Mouse (Mus musculus) frontal cortex, postnatal 36 days (tissue): ENCODE results near the gene Elmo2.
A peak's percentile ranks its signal among the peaks of the same experiment; 100 is the strongest.

Experiments
- DNase-seq, 2 experiments: peaks; one replicate each; pipeline ENCODE4 v3.0.0; 2022; ENCODE audit warnings: low spot score in 2 of 2

Elmo2 gene

DNA sequence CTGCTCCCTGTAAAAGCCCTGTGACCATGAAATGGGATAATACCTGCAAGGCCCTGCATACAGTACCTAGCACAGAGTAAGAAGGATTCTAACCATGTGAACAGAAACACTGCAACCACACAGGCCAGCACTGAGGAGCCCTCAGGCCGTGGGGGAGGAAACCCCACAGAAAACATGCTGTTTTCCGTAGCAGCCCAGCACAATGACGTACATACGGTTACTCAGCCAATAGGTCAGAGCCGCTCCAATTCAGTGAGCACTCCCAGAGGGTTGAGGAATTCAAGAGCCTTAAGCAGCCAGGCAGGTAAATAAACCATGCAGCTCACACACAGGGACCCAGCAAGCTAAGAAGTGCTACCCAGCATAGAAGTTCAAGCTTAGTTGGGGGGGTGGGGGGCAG lies 2.4 kb downstream of the Elmo2 start:
- no peak for DNase-seq

DNA sequence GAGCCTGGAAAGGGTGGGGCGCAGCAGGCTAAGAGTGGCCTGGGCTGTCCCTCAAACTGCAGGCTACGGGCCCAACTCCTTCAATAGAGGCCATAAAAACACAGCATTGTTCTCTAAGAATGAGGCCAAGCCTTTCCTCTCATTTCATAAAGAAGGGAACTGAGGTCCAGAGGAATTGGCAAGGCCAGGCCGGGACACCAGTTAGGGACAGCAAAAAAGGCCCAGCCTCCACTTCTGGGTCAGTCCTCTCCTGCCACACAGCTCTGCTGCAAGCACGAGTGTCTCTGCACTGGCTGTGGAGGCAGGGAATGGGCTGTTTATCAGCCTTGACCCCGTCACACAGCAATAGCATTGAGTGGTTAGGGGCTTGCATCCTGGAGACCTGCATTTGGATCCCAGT lies 2.8 kb downstream of the Elmo2 start:
- DNase-seq, result peak in 1 of 2 experiments; percentile 32

DNA sequence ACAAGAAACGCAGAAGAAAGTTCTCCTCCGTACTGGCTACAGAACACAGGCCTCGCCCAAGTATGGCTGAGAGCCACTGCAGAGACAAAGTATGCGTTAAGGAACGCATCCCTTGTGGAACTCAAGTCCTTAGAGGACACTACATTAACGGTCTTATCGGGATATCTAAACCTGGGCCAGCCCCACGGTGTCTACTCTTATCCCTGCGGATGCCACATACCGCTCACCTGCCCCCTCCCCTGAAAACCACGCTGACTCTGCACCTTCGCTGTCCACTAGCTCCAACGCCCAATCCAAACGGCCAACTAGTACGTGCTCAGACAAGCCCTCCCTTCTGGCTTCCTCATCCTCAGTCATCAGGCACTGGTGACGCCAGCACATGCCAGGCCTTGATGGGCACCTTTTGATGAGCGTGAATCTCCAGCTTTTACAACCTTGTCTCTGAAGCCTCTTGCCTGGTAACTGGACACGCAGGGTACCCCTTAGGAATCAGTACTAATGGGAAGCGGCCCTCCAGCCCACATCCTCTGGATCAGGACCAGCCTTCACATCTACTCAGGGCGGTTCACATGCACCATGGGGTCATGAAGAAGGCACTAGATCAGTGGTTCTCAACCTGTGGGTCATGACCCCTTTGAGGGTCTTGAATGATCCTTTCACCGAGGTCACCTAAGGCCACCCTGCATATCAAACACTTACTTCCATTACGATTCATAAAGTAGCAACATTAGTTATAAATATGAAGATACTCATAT lies 4.1 kb downstream of the Elmo2 start:
- DNase-seq, result no peak

DNA sequence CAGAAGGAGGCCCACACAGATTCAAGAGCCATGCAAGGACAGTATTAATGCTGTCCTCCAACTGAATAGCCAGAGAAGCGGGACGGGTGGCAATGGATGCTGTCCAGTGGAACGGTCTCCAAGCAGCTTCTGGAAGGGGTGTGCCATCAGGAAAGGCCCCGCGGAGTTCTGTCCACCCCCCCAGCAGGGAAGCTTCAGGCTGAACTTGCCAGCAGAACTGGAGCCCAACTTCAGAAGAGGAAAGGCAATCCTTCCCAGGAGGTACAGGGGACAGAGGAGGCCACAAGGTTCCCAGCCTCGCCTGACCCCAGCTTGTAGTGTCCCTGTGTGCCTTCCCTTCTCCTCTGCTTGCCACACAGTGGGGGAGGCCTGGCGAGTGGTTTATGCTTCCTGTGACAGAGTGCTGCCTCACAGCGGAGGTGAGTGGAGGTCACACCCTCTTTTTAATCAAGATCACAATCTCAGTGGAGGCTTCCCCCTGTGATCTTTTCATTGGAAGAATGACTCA lies 4.8 kb downstream of the Elmo2 start:
- DNase-seq, result peak in 1 of 2 experiments; percentile 35

DNA sequence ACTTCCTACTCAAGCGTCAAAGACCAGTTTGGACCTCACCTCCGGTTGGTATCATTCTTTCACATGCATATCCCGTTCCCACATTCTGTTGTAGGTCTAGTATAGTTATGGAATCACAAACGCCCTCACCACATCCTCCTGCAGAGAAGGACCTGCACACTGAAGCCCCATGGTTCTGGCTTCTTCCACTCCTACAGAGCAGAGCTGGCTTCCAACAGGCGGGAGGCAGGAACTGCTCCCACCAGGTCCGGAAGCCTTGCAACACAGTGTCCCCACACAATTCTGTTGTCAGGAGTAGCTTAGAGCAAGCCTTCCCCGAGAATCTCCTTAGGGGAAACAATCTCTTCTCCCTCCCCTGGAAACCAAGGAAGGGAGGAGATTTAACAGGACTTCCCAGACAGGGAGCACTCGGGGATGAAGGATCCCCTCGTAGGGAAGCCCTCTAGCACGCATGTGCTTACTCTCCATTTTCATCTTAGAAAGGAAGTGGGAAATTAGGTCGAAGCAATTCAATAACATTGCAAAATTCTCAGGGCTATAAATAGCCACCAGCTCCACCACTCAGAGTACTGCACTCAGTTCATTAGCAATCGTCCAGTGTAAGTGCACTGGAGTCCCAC lies 5.6 kb downstream of the Elmo2 start:
- peak in 1 of 2 experiments; percentile 61 for DNase-seq

DNA sequence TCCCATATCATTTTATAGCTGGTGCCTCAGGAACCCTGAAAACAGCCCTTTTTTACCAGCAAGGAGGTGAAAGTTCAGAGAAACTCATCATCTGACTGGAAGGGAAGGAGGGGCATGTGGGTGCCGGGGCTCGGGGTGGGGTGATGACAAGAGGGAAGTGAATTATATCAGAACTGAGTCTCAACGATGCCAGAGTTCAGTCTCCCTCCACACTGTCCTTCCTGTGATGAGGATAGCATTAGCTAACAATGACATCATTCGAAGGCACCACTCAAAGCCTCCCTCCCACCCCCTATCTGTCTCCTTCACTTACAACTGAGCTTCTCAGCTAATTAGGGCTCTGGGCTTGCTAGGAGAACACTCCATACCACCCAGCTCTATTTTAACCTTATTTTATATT lies 6.8 kb downstream of the Elmo2 start:
- DNase-seq, result no peak

DNA sequence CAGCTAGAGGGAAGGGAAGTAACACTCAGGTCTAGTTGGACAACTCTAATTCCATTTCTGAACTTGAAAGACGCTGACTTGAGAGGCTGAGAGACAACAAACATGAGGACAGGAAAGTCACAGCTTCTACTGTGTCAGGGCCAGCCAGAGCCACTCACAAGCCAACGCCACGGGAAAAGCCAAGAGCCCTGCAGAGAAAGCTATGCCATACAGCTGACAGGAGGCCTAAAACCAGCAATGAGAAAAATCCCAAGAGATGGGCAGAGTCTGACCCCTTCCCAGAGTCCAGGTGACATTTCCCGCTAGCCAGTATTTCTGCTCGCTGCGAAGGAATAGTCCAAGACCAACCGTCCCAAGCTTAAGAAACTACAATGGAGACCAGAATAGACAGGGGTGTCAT lies 7.3 kb downstream of the Elmo2 start:
- no peak for DNase-seq

DNA sequence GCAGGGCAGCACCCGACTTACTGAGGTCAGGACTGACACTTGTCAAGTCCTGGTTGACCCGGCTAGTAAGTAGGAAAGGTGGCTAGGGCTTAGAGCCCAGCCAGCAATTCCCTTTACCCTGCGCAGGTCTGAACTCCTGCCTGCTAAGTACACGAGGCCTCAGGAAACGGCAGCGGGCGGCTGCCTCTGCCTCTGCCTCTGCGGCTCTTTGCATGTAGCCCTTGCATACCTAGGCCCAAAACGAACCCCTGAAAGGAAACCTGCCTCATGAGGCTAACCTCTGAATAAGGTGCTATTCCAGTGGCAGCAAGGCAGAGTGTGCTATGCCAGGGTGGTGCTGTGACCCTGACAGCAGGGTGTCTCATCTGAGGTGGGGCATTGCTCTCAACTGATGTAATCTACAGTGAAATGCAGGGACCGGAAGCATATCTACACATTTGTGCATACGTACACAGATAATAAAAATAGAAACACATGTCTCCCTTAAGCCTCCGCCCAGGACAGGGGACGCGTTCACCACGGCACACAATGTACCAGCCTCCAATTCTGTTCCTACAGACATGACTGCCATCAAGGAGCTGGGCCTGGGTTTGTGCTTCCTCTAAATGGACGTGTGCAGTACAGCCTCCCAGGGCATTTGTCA lies 8.5 kb downstream of the Elmo2 start:
- no peak for DNase-seq

DNA sequence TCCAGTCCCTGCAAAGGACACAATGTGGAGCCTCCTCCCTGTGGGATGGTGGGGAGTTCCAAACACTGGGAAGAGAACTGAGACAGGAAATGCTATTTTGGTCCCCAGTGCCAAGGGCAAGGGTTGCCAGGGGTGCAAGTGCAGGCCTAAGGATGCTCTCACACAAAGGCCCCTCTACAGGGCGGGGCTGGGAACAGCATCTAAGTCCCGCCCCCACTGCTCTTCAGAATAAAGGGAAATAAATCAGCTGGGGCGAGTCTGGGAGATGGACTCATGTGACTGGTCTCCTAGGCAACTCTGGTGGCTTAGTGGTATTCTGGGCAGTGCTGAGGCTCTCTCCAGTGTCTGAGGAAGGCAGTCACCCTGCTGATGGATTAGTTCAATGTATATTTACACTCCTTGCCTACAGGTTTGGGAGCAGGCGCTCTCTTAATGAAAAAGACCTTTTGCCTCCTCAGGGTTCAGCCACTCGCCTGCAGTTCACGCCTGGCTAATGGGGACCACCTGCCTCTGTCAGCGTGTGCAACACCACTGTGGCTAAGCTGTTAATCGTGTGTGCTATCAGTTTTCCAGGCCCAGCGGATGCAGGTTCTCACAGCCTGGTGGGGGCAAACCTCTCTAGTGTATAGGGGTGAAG lies 9.3 kb downstream of the Elmo2 start:
- peak; percentile 70 to 82 for DNase-seq

DNA sequence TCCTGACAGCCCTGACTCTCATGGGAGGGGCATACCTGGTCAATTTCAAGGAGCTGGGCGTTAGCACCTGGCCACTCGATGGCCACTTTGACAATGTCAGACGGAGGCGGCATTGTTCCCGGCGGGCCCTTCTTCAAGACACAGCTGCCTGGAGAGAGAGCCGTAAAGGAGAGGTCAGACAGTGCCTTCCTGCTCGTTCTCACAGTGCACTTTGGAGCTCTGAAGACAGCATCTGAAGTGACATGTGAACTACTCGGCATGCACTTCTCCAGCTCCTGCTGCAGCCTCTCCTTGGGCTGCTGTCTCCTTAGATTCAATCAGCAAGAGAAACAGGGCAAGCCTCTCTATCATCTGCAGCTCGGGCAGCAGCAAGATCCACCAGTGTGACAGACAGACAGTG lies 10.1 kb downstream of the Elmo2 start:
- no peak for DNase-seq

DNA sequence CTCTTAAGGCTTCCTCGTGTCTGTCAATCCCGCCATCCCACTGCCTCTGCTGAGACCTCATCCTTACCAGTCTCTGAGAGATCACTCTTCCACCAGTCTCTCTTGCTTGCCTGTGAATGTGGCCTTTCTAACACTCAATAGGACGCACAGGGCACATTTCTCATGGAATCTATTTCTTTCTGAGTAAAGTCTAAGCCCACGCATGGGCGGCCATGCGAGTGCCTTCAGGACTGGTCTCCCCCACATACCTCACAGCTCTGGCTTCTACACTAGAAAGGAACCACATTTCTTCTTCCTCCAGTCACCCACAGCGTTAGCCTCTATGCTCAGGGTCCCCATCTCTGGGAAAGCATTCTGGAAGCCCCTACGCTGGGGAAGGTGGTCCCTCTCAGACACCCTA lies 12.1 kb downstream of the Elmo2 start:
- DNase-seq, result no peak

DNA sequence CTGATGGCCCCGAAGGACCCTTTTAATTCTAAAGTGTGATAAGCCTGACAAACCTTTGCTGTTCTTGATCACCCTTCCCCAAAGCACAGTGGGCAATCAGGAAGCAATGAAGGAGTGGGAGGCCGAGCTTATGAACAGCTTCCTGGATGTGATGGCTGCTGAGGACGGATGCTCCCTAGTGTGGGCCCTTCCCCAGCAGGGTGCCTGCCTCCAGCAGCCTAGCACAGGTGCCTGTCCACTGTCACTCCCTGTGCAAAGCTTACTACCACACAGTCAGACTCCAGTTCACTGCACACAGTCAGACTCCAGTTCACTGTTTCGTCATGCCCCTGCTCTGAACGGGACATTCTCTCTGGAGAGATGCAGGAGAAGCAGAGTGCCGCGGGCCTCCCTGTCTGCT lies 13.9 kb downstream of the Elmo2 start:
- no peak for DNase-seq

DNA sequence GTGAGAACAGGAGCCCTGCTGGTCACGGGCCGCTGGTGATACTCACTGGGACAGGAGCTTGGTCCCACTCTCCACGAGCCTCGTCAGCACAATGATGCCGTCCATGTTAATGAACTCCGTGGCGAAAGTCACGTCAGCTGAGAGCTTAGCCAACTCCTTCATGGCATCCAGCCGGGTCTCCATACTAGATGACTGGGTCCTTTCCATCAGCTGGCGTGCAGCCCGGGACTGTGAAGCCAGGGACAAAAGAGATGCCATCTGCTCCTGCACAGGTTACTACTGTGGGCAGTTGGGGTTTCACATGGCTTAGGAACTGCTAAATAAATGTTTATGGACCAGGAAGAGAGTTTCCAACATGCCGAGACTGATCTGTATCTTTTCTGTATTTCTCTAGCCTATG lies 14.7 kb downstream of the Elmo2 start:
- DNase-seq, result no peak

DNA sequence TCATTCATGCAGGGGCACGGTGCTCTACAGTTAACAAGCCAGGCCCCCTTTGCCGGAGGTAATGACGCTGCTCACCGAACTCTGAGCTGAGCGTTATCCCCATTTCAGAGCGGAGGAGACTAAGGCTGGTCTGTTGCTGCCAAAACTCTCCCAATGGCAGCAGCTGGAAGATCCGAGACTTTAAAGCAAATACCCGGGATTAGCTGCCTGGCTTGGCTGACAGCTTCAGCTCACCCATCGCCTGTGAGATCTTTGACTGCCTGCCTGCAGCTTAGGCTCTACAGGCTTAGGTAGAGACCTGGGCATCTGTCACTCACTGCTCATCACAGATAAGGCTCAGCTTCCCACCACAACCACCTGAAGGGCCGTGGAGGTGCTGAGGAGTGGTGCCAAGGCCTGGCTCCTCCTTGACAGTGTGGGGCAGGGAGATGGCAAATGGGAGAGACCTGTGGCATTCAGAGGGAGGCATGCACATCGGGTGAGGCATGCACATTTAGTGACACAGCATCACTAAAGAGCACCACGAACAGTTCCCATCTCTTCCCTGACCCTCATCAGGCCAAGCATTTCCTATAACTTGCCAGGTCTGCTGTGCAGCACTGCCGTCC lies 15.4 kb downstream of the Elmo2 start:
- DNase-seq, result no peak

DNA sequence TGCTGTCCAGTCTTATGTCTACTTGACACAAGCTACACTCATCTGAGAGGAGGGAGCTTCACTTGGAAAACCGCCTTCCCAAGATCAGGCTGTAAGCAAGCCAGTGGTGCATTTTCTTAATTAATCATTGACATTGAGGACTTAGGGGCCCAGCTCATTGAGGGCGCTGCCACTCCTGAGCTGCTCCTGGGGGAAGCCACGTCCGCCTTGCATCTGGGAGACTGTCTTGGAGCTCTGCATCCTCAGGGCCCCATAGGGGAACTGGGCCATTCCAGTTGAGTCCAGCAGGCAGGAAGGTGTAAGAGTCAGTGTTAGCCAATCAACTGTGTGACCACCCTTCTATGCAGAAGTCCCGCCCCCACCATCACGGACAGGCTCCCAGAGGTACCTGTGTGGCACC lies 18.5 kb downstream of the Elmo2 start:
- no peak for DNase-seq

DNA sequence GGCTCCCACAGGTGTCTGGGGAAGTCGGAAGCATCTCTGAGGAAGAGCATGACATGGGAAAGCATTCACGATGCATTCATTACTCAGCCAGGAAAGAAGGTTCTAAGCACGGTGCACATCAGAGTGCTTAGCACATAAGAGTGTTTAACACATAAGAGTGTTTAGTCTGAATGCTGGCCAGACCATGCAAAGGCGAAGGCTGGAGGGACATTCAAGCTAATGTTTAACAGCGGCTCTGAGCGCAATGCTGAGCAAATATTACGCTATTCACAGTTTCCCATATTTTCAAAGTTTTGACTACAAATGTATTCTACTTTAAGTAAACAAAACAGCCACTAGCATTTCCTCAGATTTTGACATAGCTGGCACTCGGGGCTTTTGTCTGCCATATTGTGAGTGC lies 20.8 kb downstream of the Elmo2 start:
- no peak for DNase-seq

DNA sequence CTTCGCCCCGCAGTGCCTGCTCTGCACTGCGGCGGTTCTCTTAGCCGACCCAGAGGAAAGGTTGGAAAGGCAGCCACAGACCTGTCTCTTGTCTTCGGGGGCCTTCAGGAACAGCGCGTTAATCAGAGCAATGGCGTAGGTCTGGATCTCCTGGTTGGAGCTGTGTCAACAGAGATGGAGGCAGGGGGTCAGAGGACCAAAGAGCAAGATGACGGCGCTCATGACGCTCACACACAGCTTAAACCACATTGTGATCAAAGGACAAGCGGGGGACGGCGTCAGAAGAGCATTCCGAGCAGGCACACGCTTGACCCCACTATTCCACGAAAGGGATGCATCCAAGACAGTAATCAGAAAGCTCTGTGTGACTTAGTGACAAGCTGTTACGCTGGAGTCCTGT lies 21.5 kb downstream of the Elmo2 start:
- DNase-seq, result no peak

DNA sequence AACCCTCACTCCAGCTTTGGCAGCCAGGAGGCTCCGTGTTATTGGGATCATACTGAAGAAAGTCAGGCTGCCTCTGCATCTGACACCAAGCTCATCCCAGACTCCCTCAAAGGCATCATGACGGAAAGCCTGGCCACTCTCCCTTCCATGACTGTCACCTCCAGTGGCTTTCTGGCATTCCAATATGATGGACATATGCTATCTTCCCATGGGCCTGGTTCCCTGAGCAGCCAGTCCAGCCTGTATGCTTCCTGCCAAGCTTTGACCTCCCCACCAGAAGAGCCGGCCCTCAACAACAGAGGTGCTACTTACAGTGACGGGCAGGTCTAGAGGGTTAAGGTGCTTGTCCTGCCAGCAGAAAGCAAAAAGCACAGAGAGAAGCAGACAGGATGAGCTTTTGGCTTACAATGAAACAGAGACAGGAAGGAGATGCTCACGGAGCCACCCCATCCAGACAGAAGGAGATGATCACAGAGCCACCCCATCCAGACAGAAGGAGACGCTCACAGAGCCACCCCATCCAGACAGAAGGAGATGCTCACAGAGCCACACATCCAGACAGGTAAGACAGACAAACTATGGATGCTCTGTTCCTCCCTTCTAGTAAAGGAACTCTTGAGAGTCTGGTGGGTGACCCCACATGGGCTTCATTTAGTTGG lies 22.8 kb downstream of the Elmo2 start:
- DNase-seq, result no peak

DNA sequence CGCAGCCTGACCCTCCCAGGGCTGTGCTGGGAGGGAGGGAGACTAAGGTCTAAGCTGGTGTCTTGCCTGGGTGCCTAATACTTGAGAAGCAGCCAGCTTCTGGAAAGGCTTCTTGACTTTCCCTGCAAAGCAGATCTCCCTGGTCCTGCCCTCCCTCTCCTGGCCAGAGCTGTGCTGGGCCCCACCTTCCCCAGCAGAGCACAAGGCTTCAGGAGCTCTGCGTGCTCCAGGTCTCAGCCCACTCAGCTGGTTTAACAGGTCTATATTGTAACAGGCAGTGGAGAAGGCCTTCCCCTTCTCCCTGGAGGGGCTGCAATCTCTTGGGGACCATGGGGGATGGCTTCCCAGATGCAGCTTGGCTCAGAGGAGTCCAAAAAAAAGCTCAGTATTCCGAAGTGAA lies 24.9 kb downstream of the Elmo2 start:
- DNase-seq, result no peak

DNA sequence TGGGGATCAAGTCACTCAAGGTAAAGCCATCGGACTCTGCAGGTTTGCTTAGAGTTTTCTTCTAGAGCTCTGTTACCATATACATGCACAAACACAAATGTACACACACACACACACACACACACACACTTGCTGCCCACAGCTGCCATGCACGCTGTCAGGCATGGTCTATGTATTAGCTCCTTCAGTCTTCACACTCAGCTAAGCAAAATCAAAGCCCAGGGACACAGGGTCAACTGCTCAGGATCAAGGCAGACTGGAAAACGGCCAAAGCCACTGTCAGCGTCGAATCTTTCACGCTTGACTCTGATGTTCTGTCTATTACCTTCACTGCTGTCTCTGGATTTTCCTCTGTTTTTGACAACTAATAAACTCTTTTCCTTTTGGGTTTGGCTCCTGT lies 25.4 kb downstream of the Elmo2 start:
- no peak for DNase-seq

DNA sequence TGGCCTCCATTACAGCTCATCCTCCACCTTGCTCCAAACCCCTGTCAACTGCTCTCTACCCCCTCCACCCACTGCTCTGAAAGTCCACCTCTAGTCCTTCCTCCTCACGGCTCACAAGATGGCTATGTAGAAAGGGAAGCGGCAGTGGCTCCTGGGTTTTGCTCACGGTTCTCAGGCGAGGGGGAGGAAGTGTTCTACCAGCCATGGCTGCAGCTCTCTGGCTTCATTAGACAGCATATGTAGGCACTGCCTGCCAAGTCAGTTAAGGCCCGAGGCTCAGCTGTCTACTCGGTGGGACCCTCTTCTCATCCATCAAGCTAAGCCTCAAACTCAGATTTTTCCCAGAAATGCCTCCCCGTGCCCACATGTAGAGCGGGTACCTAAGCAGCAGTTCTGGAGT lies 25.9 kb downstream of the Elmo2 start:
- DNase-seq, result peak in 1 of 2 experiments; percentile 31

DNA sequence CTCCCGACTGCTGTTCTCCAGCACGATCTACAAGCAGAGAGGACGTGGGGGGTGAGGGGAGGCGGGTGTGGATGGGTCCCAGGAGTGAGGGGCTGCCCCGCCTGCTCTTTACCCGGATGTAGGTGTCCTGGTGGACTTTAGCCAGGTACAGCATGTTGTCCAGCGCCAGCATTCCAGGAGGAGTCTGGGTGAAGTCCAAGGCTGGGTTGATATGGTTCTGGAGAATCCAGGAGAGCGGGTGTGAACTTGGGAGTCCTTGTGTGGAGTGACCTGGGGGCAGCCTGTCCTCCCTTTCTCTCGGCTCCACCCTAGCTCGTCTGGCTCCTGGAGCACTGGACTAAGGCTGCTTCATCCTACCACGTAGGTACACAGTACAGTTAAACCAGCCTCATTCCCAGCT lies 28.9 kb downstream of the Elmo2 start:
- no peak for DNase-seq
